Mouse (Mus musculus): ENCODE data around the gene Gmfg.

Gmfg gene

DNA sequence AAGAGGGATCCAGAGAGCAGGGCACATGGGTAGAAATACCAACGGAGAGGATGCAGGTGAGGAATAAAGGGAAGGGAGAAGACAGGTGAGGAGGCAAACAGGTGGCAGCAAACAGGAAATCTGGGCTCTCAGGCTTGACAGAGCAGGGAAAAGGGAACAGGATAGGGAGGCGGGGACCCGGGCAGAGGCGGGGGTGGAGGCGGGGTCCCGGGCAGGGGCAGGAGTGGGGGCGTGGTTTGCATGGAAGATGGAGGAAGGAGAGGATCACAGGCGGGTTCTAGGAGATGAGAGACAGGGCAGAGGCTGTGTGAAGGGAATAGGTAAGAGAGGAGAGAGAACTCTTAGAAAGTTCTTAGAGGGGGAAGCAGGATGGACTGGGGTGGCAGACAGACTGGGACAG, 41.6 kb downstream of the Gmfg start:
- no peak for DNase-seq (ENCODE audit: low read depth in 1 of 2, low spot score in 2 of 2)

DNA sequence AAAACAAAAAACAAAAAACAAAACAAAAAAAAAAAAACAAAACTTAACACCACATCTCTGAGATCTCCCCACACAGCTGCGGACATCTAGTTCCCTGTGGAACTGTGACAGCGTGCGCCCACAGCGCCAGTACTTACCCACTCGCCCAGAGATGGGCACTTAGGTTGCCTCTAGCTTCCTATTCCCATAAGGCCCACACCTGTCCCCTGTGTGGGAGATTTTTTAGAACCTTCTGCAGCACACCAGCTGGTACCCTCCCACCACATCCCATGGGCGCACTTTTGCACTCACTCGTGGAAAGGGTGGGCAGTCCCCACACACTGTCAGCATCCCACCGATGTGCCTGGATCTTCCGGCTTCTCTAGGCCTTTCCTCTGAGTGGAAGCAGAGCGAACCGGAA, 45.6 kb downstream of the Gmfg start:
- DNase-seq (ENCODE audit: low read depth in 1 of 2, low spot score in 2 of 2): no peak

DNA sequence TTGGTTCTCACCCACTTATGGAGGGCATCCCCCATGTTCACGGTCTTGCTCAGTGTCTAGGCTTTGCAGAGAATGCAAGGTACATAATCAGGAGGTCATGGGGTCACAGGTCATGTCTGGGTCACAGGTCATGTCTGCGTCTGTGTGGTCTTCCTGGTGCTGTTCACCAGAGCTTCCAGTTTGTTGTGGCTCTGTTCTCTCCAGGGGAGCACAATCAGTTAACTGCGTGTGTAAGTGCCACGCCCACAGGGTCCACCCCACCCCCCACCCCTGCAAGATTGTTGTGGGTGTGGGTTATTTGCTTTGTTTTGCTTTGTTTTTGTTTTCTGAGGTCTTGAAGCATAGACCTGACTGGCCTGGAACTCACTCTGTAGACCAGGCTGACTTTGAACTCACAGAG, 46.9 kb downstream of the Gmfg start:
- no peak for DNase-seq (ENCODE audit: low read depth in 1 of 2, low spot score in 2 of 2)

DNA sequence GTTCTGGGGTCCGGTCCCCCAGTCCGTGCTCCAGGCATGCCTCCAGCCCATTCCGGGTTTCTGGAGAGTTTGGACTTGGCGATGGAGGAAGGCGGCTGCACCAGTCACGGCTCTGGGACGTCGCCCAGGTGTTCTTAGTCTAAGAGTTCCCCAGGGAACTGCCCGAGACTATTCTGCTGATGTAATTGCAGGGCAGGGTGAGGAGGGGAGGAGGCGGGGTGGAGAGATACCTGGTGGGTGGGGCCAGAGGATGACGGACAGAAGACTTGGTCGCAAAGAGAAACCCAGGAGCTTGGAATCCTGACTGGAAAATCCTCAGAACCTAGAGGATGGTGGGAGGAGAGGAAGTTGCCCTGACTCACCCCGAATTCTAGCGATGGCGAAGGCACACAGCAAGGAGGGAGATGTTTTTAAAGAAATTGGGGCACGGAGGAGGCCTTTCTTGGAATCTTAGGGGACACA, 50.8 kb downstream of the Gmfg start:
- DNase-seq (ENCODE audit: low read depth in 1 of 2, low spot score in 2 of 2): no peak

DNA sequence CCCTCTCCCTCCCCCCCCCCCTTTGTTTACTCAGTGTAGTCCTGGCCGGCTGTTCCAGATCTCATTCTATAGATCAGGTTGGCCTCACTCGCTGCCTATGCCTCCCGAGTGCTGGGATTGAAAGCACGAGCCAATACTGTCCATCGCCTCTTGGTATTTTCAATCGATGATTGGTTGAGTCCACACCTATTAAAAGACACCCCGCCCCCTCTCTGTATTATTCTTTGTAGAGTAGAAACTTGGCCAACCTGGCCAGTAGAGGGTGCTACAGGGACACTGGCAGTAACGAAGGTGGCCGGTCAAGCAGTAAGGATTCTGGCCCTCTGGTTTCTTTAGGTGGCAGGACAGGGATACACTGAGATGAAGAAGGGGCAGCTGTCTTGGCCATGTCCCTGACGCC, 53.2 kb downstream of the Gmfg start:
- no peak for DNase-seq (ENCODE audit: low read depth in 1 of 2, low spot score in 2 of 2)

DNA sequence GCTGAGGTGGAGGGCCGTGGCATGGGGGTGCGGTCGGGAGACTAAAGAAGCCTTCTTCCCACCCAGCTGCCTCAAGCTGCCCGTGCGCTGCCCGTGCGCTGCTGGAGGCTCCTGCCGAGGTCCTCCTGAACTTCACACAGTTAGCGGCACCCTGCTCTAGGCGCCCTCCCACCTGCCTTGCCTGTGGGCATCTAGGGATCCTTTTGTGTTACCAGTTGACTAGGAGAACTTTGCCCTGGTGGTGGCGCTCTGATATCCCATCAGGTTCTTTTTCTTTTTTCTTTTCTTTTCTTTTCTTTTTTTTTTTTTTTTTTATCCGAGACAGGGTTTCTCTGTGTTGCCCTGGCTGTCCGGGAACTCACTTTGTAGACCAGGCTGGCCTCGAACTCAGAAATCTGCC, 53.7 kb downstream of the Gmfg start:
- no peak for DNase-seq (ENCODE audit: low read depth in 1 of 2, low spot score in 2 of 2)

DNA sequence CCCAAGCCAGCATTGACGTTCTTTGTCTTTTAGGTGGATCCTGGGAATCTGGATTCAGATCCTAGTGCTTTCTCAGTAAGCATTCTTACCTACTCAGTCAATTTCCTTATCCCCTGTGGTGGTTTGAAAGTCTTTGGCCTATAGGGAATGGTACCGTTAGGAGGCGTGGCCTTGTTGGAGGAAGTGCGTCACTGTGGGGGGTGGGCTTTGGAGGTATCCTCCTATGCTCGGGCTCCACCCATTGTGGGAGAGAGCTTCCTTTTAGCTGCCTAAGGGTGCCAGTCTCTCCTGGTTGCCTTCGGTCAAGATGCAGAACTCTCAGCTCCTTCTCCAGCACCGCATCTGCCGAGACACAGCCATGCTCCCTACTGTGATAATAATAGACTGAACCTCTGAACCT, 55.1 kb downstream of the Gmfg start:
- DNase-seq (ENCODE audit: low read depth in 1 of 2, low spot score in 2 of 2): no peak

DNA sequence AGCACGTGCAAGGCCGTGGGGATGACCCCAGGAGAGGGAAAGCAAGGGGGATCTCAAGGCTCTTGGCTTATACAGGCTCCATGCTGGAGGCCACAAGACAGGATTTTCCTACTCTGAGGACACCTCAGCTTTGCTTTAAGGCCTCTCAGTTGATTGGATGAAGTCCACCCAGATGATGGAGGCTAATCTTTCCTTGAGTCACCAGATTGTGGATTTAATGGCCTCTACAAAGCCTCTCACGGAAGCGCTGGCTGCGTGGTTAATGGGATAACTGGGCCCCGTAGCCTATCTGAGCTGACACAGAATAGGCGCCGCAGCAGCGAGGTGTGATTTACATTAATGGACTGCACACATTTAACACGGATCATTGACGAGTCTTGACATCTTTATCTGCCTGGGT, 58.2 kb downstream of the Gmfg start:
- no peak for DNase-seq (ENCODE audit: low read depth in 1 of 2, low spot score in 2 of 2)

Data from monocyte, adult 2 months (primary cell).